Mouse (Mus musculus): ENCODE measurements around the gene Shisal1. TPM values are rescaled to one million over a fixed set of nuclear protein-coding genes. Genes with fewer than 3 reads are reported as not detected.

Shisal1 gene
- polyA plus RNA-seq, 2 experiments, result 5.8 to 7.7 TPM

DNA sequence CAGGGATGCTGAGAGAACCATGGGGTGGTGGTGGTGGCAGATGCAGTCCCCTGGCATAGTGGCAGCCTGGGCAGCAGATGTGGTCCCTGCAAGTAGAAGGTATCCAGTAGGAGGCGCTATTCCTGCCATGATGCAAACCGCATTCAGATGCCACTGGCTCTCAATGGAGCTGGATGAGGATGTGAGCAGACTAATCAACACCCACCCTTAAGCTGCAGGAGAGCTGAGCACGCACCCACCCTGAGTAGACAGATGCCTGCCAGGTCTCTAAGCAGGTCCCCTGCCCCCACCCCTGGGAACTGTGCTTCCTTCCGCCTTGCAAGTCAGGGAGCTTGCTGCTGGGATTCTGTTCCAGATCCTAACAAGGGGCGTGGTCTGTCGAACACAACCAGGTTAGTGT lies 53.6 kb downstream of the Shisal1 start:
- H3K9ac ChIP-seq (ENCODE audit: low read depth, low read length, severe bottlenecking), result no peak overlapping the region
- no peaks in the 10 kb centered on the region for H3K4me1 ChIP-seq (ENCODE audit: control insufficient read depth, insufficient read depth, low read length)
- no peak overlapping the region for H3K4me3 ChIP-seq (replicated peaks; ENCODE audit: low read length)
- no peak overlapping the region for H3K27ac ChIP-seq (replicated peaks; ENCODE audit: low read depth, low read length)
- DNase-seq (ENCODE audit: low spot score) (no peak), ATAC-seq (ENCODE audit: low FRiP score, low read depth) (no peak)
- no peak for TF ChIP-seq POLR2A (IDR thresholded peaks at IDR 0.05; ENCODE audit: borderline replicate concordance, extremely low read depth, insufficient read depth, insufficient read length)
- H3K9me3 ChIP-seq (ENCODE audit: control insufficient read depth, low read length), result no peaks in the 10 kb centered on the region
- no peaks in the 10 kb centered on the region for H3K36me3 ChIP-seq (ENCODE audit: control insufficient read depth, insufficient read depth, low read length)
- H3K27me3 ChIP-seq (ENCODE audit: control insufficient read depth, insufficient read depth, low read length), result no peaks in the 10 kb centered on the region
- 31% methylated on average over 5 of the region's 6 CpGs for WGBS
- H3K4me2 ChIP-seq (replicated peaks; ENCODE audit: low read depth, low read length, severe bottlenecking), result no peak overlapping the region

DNA sequence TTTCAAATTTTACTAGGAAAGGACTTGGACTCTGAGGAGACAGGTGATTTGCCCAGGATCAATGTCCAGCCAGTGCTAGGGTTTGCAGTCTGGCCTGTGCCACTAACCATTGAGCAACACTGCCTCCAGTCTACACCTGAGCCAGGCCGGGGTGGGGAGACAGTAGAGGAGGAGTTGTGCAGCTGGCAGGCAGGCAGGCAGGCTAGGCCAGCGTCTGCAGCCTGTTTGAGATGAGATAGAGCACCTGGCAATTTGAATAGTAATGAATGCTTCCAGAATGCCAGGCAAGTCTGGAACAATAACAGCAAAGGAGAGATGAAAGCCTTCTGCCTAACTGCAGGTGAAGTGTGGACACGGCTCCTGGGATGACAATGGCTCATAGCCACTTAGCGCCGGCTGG lies 54.1 kb downstream of the Shisal1 start:
- ATAC-seq (ENCODE audit: low FRiP score, low read depth), result no peak
- Histone ChIP-seq H3K36me3 (ENCODE audit: control insufficient read depth, insufficient read depth, low read length) (no peaks in the 10 kb centered on the region), H3K4me1 (ENCODE audit: control insufficient read depth, insufficient read depth, low read length) (no peaks in the 10 kb centered on the region), H3K27ac (replicated peaks; ENCODE audit: low read depth, low read length) (no peak overlapping the region), H3K9ac (ENCODE audit: low read depth, low read length, severe bottlenecking) (no peak overlapping the region), H3K4me3 (replicated peaks; ENCODE audit: low read length) (no peak overlapping the region), H3K4me2 (replicated peaks; ENCODE audit: low read depth, low read length, severe bottlenecking) (no peak overlapping the region), H3K9me3 (ENCODE audit: control insufficient read depth, low read length) (peaks cover 4% of the 10 kb centered on the region; the same call in 1 of the 2 replicates), H3K27me3 (ENCODE audit: control insufficient read depth, insufficient read depth, low read length) (no peaks in the 10 kb centered on the region)
- DNase-seq (ENCODE audit: low spot score), result no peak
- 67% methylated on average over 5 of the region's 5 CpGs for WGBS
- no peak for TF ChIP-seq POLR2A (IDR thresholded peaks at IDR 0.05; ENCODE audit: borderline replicate concordance, extremely low read depth, insufficient read depth, insufficient read length)

DNA sequence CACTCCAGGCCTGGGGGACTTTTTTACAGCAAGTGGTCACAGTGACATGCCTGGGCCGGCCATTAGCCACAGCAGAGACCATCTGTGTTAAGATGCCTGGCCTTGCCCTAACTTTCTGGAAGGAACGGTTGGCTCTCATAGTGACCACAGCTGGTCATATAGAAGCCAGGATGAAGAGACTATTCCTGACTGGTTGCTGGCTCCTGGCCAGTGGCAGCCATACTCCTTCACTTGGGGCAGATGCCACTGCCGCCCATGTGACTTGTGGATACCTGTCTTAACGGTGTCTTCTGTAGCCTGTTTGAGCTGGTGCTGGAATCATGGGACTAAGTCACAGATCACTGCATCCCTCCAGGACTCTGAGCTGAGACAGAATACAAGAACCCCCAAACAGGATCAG lies 54.8 kb downstream of the Shisal1 start:
- DNase-seq (ENCODE audit: low spot score), result no peak
- Histone ChIP-seq H3K9me3 (ENCODE audit: control insufficient read depth, low read length) (peaks cover 10% of the 10 kb centered on the region; the same call in 1 of the 2 replicates), H3K36me3 (ENCODE audit: control insufficient read depth, insufficient read depth, low read length) (no peaks in the 10 kb centered on the region), H3K4me3 (replicated peaks; ENCODE audit: low read length) (no peak overlapping the region), H3K4me1 (ENCODE audit: control insufficient read depth, insufficient read depth, low read length) (no peaks in the 10 kb centered on the region), H3K27me3 (ENCODE audit: control insufficient read depth, insufficient read depth, low read length) (no peaks in the 10 kb centered on the region), H3K4me2 (replicated peaks; ENCODE audit: low read depth, low read length, severe bottlenecking) (no peak overlapping the region), H3K27ac (replicated peaks; ENCODE audit: low read depth, low read length) (no peak overlapping the region), H3K9ac (ENCODE audit: low read depth, low read length, severe bottlenecking) (no peak overlapping the region)
- no peak for TF ChIP-seq POLR2A (IDR thresholded peaks at IDR 0.05; ENCODE audit: borderline replicate concordance, extremely low read depth, insufficient read depth, insufficient read length)
- WGBS, result 85% methylated on average over 4 of the region's 4 CpGs
- no peak for ATAC-seq (ENCODE audit: low FRiP score, low read depth)

DNA sequence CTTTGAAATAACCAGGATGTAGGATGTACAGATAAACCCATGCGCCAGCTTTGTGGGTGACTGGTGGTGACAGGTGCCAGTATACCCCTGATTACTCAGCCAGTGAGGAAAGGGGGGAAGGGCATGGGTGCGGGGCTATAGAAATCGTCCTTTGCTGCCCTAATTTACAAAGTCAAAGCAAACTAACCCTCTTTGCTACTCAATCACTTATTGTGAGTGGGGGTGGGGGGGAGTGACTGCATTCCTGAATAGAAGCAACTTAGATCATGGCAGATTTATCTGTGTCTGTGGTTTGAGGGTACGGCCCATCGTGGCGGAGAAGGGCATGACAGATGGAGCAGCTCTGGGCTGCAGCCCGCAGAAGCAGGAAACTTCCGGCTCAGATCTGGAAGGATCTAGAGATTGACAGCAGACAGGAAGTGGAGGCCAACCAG lies 58.2 kb downstream of the Shisal1 start:
- H3K9me3 ChIP-seq (ENCODE audit: control insufficient read depth, low read length), result peaks cover 15% of the 10 kb centered on the region; the same call in 1 of the 2 replicates
- WGBS, result 83% methylated on average over 8 of the region's 8 CpGs
- H3K36me3 ChIP-seq (ENCODE audit: control insufficient read depth, insufficient read depth, low read length), result no peaks in the 10 kb centered on the region
- no peaks in the 10 kb centered on the region for H3K4me1 ChIP-seq (ENCODE audit: control insufficient read depth, insufficient read depth, low read length)
- H3K27me3 ChIP-seq (ENCODE audit: control insufficient read depth, insufficient read depth, low read length), result no peaks in the 10 kb centered on the region
- no peak for TF ChIP-seq POLR2A (IDR thresholded peaks at IDR 0.05; ENCODE audit: borderline replicate concordance, extremely low read depth, insufficient read depth, insufficient read length)
- no peak for DNase-seq (ENCODE audit: low spot score)
- no peak overlapping the region for H3K9ac ChIP-seq (ENCODE audit: low read depth, low read length, severe bottlenecking)
- ATAC-seq (ENCODE audit: low FRiP score, low read depth), result no peak
- H3K27ac ChIP-seq (replicated peaks; ENCODE audit: low read depth, low read length), result no peak overlapping the region
- H3K4me3 ChIP-seq (replicated peaks; ENCODE audit: low read length), result no peak overlapping the region
- H3K4me2 ChIP-seq (replicated peaks; ENCODE audit: low read depth, low read length, severe bottlenecking), result no peak overlapping the region

DNA sequence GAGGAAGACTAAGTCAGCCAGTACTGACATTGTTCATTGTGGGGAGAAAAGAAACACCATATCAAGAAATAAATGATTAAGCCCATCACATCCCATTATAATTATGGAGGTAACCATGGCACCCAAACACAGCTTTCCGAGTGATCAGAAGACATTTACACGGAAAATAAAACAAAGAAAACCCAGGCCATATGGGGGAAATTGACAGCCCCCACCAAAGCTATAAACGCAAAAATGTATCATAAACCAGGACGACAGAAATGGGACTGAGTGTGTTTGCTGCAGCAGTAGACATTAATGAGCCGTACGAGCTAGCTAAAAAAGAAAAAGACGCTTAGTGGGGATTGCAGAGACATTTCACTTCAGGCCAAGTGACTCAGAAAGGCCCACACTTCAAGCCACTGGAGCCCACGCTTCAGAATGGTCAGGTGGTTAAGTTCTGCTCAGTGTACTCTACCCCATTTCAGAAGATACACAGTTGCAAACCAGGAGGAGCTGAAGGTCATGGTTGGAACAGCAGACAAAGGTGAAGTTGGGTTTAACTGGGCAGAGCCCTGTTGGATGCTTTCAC lies 60.8 kb downstream of the Shisal1 start:
- Histone ChIP-seq H3K4me2 (replicated peaks; ENCODE audit: low read depth, low read length, severe bottlenecking) (no peak overlapping the region), H3K4me3 (replicated peaks; ENCODE audit: low read length) (no peak overlapping the region), H3K4me1 (ENCODE audit: control insufficient read depth, insufficient read depth, low read length) (no peaks in the 10 kb centered on the region), H3K27ac (replicated peaks; ENCODE audit: low read depth, low read length) (no peak overlapping the region), H3K36me3 (ENCODE audit: control insufficient read depth, insufficient read depth, low read length) (no peaks in the 10 kb centered on the region), H3K27me3 (ENCODE audit: control insufficient read depth, insufficient read depth, low read length) (no peaks in the 10 kb centered on the region), H3K9me3 (ENCODE audit: control insufficient read depth, low read length) (peaks cover 15% of the 10 kb centered on the region; the same call in 1 of the 2 replicates), H3K9ac (ENCODE audit: low read depth, low read length, severe bottlenecking) (no peak overlapping the region)
- DNase-seq (ENCODE audit: low spot score), result no peak
- no peak for TF ChIP-seq POLR2A (IDR thresholded peaks at IDR 0.05; ENCODE audit: borderline replicate concordance, extremely low read depth, insufficient read depth, insufficient read length)
- 63% methylated on average over 8 of the region's 8 CpGs for WGBS
- no peak for ATAC-seq (ENCODE audit: low FRiP score, low read depth)

Measured in limb, embryonic 14.5 days (tissue).